Mouse (Mus musculus) lung, postnatal 0 days (tissue): ENCODE measurements at regions not wholly inside any gene's neighbourhood (a gene's known extent, or its start where the extent isn't known, plus 50 kb on each side); places are given as distances from the start of the nearest gene placed in this dataset.

Experiments
- CTCF ChIP-seq: IDR thresholded peaks from 2 replicates; pipeline ENCODE4 v1.5.1; 2016; ENCODE audit warnings: antibody characterized with exemption, mild to moderate bottlenecking
- EP300 ChIP-seq: IDR thresholded peaks from 2 replicates; pipeline ENCODE4 v1.6.1; 2016; ENCODE audit warnings: antibody characterized with exemption, mild to moderate bottlenecking, control low read depth

- TF ChIP-seq CTCF (no peak), EP300 (no peak)
Measured at GRCm38 (mm10) chr1:45020516-45020915, 290.8 kb upstream of the Col3a1 start.
